Mouse (Mus musculus) central nervous system, embryonic 18 days (tissue): ENCODE measurements around the gene Fbxo34. TPM values are rescaled to one million over a fixed set of nuclear protein-coding genes. Genes with fewer than 3 reads are reported as not detected.

Experiments
- polyA plus RNA-seq: library from polyadenylated mRNA; depleted of rRNA; stranded (reverse); fragments of >200 nt; gene quantifications from 2 replicates; pipeline ENCODE4 v1.2.3, GENCODE M21; 2012; rRNA removed

Fbxo34 gene
- polyA plus RNA-seq: 21.4 and 23.3 TPM in 2 replicates

DNA sequence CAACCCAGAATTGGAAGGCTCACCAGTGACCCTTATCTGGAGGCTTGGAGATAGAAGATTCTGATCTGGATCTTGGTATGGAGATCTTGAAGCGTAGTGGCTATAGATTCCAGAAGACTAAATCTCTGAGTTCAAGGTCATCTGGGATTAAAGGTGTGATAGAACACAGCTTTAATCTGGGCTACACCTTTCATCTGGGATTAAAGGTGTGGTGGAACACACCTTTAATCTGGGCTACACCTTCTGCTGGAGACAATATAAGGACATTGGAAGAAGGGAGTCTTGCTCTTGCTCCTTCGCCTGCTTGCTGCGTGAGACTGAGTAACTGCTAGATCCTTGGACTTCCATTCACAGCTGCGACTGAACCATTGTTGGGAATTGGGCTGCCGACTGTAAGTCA is at the start of gene Fbxo34:
Fbxo34 (plus strand) TSS at position 301 of the 400 bp plus-strand sequence.

DNA sequence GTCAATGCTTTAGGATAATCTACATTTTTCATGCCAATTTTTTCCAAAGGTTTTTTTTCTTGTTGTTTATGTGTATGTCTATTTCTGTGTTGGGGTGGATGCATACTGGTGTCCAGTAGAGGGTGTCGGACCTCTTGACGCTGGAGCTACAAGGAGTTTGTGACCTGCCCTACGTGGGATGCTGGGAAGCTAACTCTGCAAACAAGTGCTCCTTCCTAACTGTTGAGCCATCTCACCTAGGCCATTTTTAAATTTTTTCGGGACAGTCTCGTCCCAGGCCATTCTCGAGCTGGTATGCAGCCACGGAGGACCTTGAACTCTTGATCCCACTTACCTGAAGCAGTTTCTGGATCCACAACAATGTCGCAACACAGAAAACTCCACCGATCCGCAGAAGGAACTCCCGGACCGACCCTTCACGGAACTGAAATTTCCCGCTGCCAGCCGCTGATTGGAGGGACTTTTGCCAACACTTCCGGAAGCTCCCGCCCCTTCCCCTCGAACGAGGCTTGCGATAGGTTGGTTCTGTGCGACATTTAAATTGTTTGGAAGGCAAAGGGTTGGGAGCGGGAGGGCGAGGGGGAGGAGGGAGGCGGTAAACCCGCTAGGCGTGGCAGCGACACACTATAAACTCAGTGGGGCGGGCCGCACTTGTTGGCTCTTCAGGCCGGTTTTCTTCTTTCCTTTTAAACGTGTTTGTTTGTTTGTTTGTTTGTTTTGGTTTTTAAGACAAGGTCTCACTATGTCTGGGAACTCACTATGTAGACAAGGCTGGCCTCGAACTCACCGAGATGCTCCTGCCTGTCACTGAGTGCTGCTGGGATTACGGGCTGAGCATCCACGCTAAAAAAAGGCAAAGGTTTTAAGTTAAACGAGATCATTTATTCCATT is 32.2 kb upstream of the Fbxo34 start, which contains the start of gene Dlgap5:
Dlgap5 (minus strand) TSS at position 633 of the 891 bp plus-strand sequence.

DNA sequence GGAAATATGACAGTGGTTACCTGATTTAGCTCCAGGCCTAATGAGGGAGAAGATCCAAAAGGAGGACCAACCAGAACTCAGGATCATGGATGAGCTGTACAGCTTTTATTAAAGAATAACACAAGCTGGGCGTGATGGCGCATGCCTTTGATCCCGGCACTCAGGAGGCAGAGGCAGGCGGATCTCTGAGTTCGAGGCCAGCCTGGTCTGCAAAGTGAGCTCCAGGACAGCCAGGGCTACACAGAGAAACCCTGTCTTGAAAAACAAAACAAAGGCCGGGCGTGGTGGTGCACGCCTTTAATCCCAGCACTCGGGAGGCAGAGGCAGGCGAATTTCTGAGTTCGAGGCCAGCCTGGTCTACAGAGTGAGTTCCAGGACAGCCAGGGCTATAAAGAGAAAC is 120.3 kb downstream of the Fbxo34 start, which contains the start of gene Atg14:
Atg14 (minus strand) TSS at position 101 of the 400 bp plus-strand sequence.

Other genes starting within 250 kb of the Fbxo34 start
- 9.7 and 11.4 TPM in 2 replicates for gene Wdhd1, start 173.6 kb upstream of the Fbxo34 start, polyA plus RNA-seq
- 5.3 TPM in 2 replicates for gene Socs4, start 173.5 kb upstream of the Fbxo34 start, polyA plus RNA-seq
- gene Mapk1ip1l, start 152.2 kb upstream of the Fbxo34 start, polyA plus RNA-seq: 39.8 and 40.1 TPM in 2 replicates
- gene Lgals3, start 82.7 kb upstream of the Fbxo34 start, polyA plus RNA-seq: 5.5 and 19.6 TPM in 2 replicates
- 6.5 and 6.9 TPM in 2 replicates for gene Dlgap5, start 32.0 kb upstream of the Fbxo34 start, polyA plus RNA-seq
- 14.4 and 15.3 TPM in 2 replicates for gene Atg14, start 120.2 kb downstream of the Fbxo34 start, polyA plus RNA-seq
- gene Ktn1, start 198.0 kb downstream of the Fbxo34 start, polyA plus RNA-seq: 60.7 and 66.1 TPM in 2 replicates